Mouse (Mus musculus) megakaryocyte, embryonic 14.5 days (primary cell): ENCODE results near the gene Smim1. TPM values are rescaled to one million over a fixed set of nuclear protein-coding genes. Genes with fewer than 3 reads are reported as not detected.
A peak's percentile ranks its signal among the peaks of the same experiment; 100 is the strongest.

Experiments
- H3K27me3 ChIP-seq: replicated peaks from 2 replicates; pipeline ENCODE3; 2012; ENCODE audit warnings: inconsistent platforms
- H3K36me3 ChIP-seq: replicated peaks from 2 replicates; pipeline ENCODE3; 2012; ENCODE audit warnings: low read length, inconsistent platforms, mixed read lengths
- H3K4me1 ChIP-seq: 2 replicates; pipeline ENCODE4 v1.6.1; 2012; ENCODE audit warnings: inconsistent platforms
- H3K4me3 ChIP-seq: replicated peaks from 2 replicates; pipeline ENCODE3; 2012; ENCODE audit warnings: moderate library complexity, mild to moderate bottlenecking, inconsistent platforms
- H3K9me3 ChIP-seq: 2 replicates; pipeline ENCODE4 v1.6.1; 2012; ENCODE audit warnings: inconsistent platforms
- FLI1 ChIP-seq: IDR thresholded peaks from 2 replicates; pipeline ENCODE4 v1.6.1; 2012; ENCODE audit warnings: low read length, inconsistent platforms, mixed read lengths
- GATA1 ChIP-seq: IDR thresholded peaks from 3 replicates; pipeline ENCODE4 v1.6.1; 2012; ENCODE audit warnings: mixed read lengths, low read length, inconsistent platforms, borderline replicate concordance
- polyA plus RNA-seq: library from polyadenylated mRNA; stranded (reverse); fragments of >175 nt; gene quantifications from 2 replicates; pipeline ENCODE4 v1.2.3, GENCODE M21; 2012; ENCODE audit warnings: low replicate concordance; ENCODE audit not compliant: insufficient read depth

Smim1 gene
- polyA plus RNA-seq, 1 experiment, result 104 TPM

DNA sequence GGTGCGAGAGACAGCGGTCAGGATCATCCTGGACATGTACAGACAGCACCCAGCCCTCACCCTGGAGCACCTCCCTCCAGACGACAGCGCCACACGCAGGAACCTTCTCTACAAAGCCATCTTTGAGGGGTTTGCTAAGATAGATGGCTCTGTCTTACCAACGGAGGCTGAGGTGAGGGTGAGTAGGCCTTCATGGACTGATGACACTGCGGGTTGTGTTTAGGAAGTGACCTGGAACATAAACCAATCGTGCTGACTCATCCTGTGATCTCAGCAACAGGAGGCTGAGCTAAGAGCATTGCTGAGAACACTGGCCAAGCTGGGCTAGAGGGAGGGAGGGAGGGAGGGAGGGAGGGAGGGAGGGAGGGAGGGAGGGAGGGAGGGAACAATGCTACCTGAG is 32.5 kb downstream of the Smim1 start:
- Histone ChIP-seq H3K9me3 (no peaks in the 10 kb centered on the region), H3K4me3 (no peak overlapping the region), H3K4me1 (peaks cover 22% of the 10 kb centered on the region), H3K36me3 (peaks cover 96% of the 10 kb centered on the region), H3K27me3 (no peaks in the 10 kb centered on the region)
- TF ChIP-seq GATA1 (no peak), FLI1 (no peak)

DNA sequence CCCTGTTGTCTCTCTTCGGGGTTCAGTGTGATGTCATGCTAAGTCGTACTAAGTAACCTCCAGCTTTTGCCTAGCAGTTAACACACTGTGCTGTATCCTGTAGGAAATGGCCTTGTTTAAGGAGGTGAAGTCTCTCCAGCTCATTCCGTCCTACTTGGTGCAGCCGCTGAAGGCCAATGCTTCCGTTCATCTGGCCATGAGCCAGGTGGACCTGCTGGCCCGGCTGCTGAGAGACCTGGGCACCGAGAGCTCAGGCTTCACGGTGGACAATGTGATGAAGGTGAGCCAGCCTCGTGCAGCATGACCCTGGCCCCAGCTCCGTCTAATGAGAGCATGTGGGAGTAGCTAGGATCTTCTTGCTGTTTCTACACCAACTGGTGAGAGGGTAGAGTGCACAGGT is 33.3 kb downstream of the Smim1 start:
- peaks cover 22% of the 10 kb centered on the region for H3K4me1 ChIP-seq
- no peak overlapping the region for H3K4me3 ChIP-seq
- no peak for TF ChIP-seq FLI1
- TF ChIP-seq GATA1, result no peak
- no peaks in the 10 kb centered on the region for H3K27me3 ChIP-seq
- no peaks in the 10 kb centered on the region for H3K9me3 ChIP-seq
- H3K36me3 ChIP-seq, result peaks cover 96% of the 10 kb centered on the region

DNA sequence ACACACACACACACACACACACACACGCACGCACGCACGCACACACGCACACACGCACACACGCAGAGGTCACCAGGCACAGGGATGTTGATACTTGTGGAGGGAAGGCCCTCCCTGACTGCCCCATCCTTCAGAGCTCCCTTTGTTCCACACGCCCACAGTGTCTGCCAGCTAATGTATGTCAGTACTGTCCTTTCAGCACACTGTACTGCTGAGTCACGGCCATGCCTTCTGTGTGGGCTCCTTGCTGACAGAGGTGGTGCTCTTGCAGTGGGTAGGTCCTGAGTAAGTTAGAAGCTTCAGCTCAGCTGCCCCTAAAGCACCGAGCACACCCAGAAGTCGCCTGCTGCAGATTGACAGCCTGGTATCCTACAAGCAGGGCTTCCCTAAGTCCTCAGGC is 45.6 kb downstream of the Smim1 start:
- TF ChIP-seq GATA1 (no peak), FLI1 (no peak)
- no peaks in the 10 kb centered on the region for H3K9me3 ChIP-seq
- H3K4me3 ChIP-seq, result peak overlapping the region; percentile 62
- no peaks in the 10 kb centered on the region for H3K27me3 ChIP-seq
- peaks cover 46% of the 10 kb centered on the region for H3K4me1 ChIP-seq
- peaks cover 68% of the 10 kb centered on the region for H3K36me3 ChIP-seq

DNA sequence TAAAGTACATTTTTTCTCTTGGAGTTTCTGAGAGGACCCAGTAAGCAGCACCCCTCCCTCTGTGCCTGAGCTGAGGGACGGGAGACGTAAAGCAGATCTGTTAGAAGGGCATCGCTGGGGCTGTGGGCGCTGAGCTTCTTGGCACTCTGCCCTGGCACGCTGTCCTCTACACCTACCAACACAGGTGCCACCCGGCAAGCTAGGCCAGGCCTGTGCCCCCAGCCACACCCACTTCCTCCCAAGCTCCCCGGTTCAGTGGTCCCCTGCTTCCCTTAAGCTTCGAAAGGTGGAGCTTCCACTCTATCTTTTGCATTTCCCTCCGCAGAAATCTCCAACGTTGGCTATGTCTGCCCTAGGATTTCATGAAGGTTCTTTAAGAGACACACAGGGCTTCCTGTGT is 46.8 kb downstream of the Smim1 start:
- Histone ChIP-seq H3K9me3 (no peaks in the 10 kb centered on the region), H3K4me3 (no peak overlapping the region), H3K36me3 (peaks cover 56% of the 10 kb centered on the region), H3K4me1 (peaks cover 46% of the 10 kb centered on the region), H3K27me3 (no peaks in the 10 kb centered on the region)
- TF ChIP-seq GATA1 (no peak), FLI1 (no peak)

DNA sequence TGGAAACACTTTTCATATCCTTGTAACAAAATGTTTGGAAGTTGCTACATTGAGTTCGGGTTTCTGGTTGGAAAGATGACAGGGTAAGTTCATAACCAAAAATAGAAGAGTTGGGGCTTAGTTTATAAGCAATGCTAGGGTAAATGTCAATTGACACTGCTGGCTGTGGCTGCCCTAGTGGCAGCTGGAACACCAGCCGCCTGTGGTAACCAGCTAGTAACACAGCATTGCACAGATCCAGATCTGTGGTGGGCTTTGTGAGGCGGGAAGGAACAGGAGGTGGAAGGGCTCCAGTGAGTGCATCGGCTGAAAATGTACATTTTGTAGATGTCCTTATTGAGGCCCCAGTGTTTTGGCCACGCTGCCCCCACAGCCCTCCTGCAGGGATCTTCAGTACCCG is 50.3 kb downstream of the Smim1 start:
- Histone ChIP-seq H3K36me3 (peaks cover 49% of the 10 kb centered on the region), H3K27me3 (no peaks in the 10 kb centered on the region), H3K9me3 (no peaks in the 10 kb centered on the region), H3K4me3 (peak overlapping the region; percentile 100), H3K4me1 (peaks cover 59% of the 10 kb centered on the region)
- TF ChIP-seq FLI1, result no peak
- TF ChIP-seq GATA1, result no peak

DNA sequence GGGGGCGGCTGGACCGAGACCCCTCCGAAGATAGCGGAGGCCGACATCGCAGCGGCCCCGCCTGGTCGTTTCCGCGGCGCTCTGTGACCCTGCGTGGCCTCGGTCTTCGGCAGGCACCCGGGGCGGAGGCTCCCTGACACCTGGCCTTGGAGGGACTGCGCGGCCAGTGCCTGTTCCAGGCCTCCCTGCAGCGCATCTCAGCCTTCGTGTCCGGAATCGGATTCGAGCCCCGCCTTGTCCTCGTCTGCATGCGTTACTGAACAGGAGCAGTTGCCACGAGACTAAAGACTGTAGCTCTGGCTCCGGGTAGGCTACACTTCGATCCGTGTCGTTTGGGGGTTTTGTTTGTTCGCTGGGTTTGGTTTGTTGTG is 50.8 kb downstream of the Smim1 start:
- Histone ChIP-seq H3K4me3 (peak overlapping the region; percentile 100), H3K27me3 (no peaks in the 10 kb centered on the region), H3K9me3 (no peaks in the 10 kb centered on the region), H3K4me1 (peaks cover 54% of the 10 kb centered on the region), H3K36me3 (peaks cover 49% of the 10 kb centered on the region)
- TF ChIP-seq FLI1 (no peak), GATA1 (no peak)

DNA sequence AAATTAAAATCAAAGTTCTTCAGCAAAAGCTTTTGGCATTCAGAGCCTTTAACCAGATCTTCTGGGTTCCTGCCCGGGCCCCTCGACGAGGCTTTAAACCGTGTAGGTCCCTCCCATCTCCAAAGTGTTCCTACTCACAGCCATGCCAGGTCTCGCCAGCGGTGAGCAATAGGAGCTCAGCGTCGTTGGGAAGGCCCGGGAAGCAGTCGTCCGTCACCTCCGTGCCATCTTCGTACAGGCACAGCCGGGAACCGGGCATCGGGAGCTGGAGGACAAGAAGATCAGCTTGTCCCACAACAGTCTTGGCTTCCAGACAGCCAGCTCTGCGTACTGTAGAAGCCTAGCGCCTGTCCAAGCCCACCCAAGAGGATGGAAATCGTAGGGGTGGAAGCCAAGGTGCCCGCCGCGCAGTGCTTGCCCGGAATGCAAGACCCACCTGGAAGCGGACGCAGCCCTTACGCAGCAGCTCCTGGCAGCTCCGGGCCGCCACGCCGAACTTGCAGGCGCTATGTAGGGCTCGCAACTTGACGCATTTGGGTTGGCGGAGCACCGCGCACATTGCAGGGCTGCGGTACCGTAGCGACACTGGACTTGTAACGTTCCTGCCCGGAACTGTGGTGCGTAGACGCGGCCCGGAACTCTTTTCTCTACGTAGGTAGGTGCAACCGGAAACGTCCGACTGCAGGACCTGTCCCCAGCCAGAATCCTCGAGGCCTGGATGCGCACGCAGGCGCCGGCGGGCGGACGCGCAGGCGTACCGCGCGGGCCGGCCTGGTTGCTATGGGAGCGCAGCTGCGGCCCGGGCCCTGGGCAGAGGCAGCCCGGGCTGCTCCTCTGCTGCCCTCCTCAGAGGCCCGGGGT is 51.4 kb downstream of the Smim1 start, which contains the start of the genes Dffb and Cep104:
TSS of gene Dffb (minus strand) at position 696 of the 861 bp plus-strand sequence.
TSS of gene Cep104 (plus strand) at position 764 of the 861 bp plus-strand sequence.
- Histone ChIP-seq H3K36me3 (peaks cover 49% of the 10 kb centered on the region), H3K4me1 (peaks cover 48% of the 10 kb centered on the region), H3K27me3 (no peaks in the 10 kb centered on the region), H3K4me3 (peak within 1 kb of the TSS; percentile 100), H3K9me3 (no peaks in the 10 kb centered on the region)
- TF ChIP-seq GATA1 (no peak), FLI1 (peak; percentile 51; the same call in 1 of the 2 replicates)

Other genes with a start within 250 kb of the Smim1 start
- 79.5 and 127 TPM in 2 replicates for gene A430005L14Rik, start 69.0 kb downstream of the Smim1 start, polyA plus RNA-seq
- 2.5 and 5.4 TPM in 2 replicates for gene Dffb, start 51.1 kb downstream of the Smim1 start, polyA plus RNA-seq
- 3.8 and 7.3 TPM in 2 replicates for gene Cep104, start 51.0 kb downstream of the Smim1 start, polyA plus RNA-seq
- gene Lrrc47, start 14.5 kb downstream of the Smim1 start, polyA plus RNA-seq, result 84.5 and 98.9 TPM in 2 replicates
- not detected in 2 replicates for gene Ccdc27, start 16.4 kb upstream of the Smim1 start, polyA plus RNA-seq
- gene Trp73, start 114.0 kb upstream of the Smim1 start, polyA plus RNA-seq, result not detected in 2 replicates
- gene Wrap73, start 116.1 kb upstream of the Smim1 start, polyA plus RNA-seq, result 2.2 and 6.5 TPM in 2 replicates
- 89.3 and 116 TPM in 2 replicates for gene Tprgl, start 134.4 kb upstream of the Smim1 start, polyA plus RNA-seq
- not detected in 2 replicates for gene Megf6, start 144.5 kb upstream of the Smim1 start, polyA plus RNA-seq